Mouse (Mus musculus): Measurements from ENCODE around the gene Nt5c.
"Not testable (repeated sequence)": the region's sequence is repeated elsewhere in the genome, so short reads cannot be mapped to it uniquely, and the experiment has no call there.

Gene Nt5c

DNA sequence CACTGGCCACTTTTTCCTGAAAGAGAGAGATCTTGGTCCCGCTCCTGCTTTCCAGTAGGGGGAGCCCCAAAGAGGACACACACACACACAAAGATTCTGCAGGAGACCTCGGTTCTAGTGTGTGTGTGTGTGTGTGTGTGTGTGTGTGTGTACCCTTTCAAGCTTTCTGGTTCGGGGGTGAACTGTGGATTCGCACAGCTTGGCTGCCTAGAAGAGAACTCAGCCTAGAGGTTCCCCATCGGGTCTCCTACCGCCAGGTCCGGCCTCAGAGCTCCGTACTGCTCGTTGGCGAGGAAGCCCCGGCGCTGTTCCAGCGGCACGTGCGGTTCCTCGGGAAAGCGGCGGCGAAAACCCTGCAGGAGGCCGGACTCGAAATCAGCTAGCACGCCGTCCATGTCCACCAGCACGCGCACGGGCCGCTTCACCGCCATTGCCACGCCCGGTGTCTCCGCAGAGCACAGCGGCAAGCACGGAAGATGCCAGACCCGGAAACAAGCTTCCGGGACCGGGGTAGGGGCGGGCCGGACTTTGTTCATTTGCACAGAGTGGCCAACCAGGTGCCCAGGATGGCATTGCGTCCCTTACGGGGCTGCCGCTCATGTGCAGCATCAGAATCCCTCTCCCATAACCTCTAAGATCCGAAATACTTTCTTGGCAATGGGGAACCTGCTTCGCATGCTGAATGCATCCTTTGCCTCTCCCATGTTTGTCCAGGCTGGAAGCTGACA, at the start of gene Nt5c:
Gene Nt5c (minus strand): TSS at position 507 of the 728 bp plus-strand sequence.
- DNase-seq = peak; percentile 89

- DNase-seq = no peak
Observed at GRCm38 (mm10) chr11:115538045-115538444, 46.4 kb upstream of the Nt5c start.

- DNase-seq = peak; percentile 49
Observed at GRCm38 (mm10) chr11:115536856-115537568, 45.4 kb upstream of the Nt5c start.

GRCm38 (mm10) chr11:115536038-115536681, 44.5 kb upstream of the Nt5c start, which contains the start of gene Sumo2:
TSS of gene Sumo2 (minus strand) at chr11:115536276.
- DNase-seq = peak; percentile 98

DNA sequence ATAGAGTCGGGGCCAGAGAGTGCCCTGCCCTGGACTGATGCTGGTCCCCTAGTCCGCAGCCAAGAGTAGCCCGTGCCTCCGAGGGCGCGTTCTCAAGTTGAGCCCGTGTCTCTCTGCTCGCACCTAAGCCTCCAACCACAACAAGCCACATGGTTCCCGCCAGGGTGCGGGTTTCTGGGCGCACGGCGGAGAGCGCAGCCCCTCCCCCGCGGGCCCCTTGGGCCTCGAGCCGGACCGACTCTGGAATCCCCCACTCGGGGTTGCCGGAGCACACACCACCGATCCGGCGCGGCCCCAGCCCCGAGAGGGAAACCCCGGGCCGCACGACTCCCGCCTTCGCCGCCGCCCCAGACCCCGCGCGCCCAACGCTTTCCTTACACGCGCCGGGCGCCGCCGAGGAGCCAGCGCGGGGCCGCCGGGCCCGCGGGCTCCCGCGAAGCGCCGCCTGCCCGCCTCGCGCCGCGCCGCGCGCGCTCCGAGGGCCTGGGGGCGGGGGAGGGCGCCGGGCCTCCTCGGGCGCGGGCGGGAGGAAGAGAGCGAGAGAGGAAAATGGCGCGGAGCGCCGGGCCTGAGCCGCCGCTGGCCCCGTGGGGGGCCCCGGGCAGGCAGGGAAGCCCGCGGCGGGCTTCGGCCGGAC, 43.9 kb upstream of the Nt5c start:
- DNase-seq = peak; percentile 49

DNA sequence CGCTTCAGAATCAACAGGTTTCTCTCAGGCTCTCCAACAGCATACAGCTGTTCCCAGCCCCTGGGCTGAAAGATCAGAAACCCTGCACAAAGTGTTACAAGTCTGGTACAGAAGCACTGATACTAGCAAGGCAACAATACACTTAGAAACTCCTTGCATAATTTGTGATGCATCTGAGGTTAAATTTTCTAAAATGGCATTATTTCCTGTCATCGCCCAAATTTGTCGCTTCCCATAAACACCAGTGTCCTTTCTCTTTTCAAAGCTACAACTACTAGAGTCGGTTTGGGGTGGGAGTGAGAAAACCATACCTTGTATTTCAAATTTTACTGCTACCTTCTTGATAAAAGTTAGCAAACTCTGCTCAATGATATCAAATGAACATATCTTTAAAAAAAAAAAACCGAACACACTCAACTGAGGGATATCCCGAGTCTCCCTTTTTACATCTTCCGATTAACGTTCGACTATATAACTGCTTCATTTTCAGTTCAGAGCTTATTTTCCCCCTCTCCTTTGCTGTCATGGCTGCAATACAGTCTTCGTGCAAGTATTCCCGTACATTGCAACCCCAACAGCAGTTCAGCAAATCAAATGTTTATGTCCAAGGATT, 43.2 kb upstream of the Nt5c start:
- DNase-seq = no peak

GRCm38 (mm10) chr11:115526446-115526845, 34.8 kb upstream of the Nt5c start:
- DNase-seq = not testable (repeated sequence)

GRCm38 (mm10) chr11:115522703-115523102, 31.0 kb upstream of the Nt5c start:
- DNase-seq = no peak

DNA sequence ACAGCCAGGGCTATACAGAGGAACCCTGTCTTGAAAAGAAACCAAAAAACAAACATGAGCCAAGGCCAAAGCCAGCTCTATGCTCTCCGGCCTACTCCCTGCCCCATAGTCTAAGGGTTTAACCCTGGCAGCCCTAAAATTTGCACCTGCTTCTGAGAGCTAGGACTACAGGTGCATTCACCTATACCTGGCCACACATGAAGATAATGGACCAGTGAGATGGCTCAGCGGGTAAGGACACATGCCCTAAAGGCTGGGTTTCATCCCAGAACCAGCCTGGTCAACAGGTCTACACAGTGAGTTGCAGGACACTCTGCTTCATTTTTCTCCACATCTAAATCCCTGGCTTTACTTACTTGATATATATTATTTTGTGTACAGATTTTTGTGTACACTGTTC, 30.6 kb upstream of the Nt5c start:
- no peak for DNase-seq

DNA sequence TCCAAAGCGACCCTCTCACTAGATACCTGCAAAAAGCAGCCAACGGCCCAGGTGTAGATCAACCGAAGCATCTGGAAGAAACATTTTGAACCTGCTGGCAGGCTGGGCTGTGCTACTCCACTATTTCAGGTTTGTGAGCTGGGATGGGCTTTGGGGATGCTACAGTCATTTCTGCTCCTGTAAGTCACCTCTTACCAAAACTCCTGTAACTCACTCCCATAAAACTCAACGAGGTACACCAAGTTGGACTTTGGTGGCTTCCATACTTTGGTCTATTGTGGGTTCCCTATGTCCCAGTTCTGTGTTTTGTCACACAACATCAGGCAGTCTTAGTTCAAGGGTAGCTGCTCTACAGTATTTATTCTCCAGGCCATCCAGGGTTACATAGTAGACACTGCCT, 29.4 kb upstream of the Nt5c start:
- DNase-seq = no peak

GRCm38 (mm10) chr11:115520218-115520617, 28.6 kb upstream of the Nt5c start:
- DNase-seq = no peak

GRCm38 (mm10) chr11:115519581-115519980, 27.9 kb upstream of the Nt5c start:
- DNase-seq = no peak

GRCm38 (mm10) chr11:115518693-115519092, 27.0 kb upstream of the Nt5c start:
- no peak for DNase-seq

DNA sequence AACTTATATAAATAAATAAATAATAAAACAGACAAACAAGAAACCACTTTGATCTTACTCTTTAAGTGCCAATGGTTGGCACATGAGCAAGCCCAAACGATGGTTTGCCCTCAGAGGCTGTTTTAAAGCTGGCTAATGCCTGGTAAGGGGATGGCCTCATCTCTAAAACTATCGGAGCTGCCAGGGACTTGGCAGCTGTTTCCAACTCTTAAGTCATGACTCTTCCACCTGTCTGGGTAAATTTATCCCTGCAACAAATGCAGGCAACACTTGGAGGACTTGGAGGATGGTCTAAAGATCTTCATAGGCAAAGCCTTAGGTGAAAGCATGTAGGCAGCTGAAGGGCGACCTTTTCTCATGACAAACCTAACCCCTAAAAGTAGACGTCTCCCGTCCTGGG, 25.3 kb upstream of the Nt5c start:
- no peak for DNase-seq

DNA sequence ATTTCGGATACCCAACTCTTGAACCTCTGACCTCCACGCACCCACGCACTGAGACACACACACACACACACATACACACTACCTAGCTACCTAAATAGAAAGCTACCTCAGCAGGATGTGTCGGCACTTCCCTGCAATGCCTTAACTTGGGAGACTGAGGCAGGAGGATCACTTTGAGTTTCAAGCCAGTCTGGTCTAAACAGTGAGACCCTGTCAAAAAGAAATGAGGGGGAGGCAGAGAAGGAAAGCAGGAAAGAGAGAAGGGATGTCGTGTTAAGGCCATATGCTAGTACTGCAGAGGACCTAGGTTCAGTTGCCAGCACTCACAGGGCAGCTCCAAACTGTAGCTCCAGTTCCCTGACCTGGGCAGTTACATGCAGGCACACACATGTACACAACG, 23.4 kb upstream of the Nt5c start:
- DNase-seq = no peak

GRCm38 (mm10) chr11:115514238-115514663, 22.6 kb upstream of the Nt5c start, which contains the start of gene Jpt1:
TSS of gene Jpt1 (minus strand) at chr11:115514387.
- peak; percentile 97 for DNase-seq

- DNase-seq = peak; percentile 60
Observed at GRCm38 (mm10) chr11:115513271-115514237, 21.9 kb upstream of the Nt5c start.

- peak; percentile 24 for DNase-seq
Observed at GRCm38 (mm10) chr11:115512407-115513183, 20.9 kb upstream of the Nt5c start.

DNA sequence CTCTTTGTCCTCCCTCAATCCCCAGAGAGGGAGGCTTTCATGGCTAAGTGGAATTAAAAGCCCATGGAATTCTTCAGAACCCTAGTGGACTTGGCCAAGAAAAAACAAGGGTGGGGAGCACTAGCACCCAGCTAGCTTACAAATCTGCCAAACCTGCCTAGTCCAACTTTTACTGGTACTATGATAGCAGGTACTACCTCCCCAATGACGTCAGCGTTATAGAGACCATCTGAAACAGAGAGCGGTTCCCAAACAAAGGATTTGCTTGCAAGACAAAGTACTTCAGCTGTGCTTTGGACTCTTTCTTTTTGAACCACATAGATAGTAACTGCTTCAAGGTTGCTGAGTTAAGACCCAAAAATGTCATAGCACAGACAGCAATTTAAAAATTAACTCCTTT, 20.3 kb upstream of the Nt5c start:
- DNase-seq = no peak

GRCm38 (mm10) chr11:115511121-115511520, 19.5 kb upstream of the Nt5c start:
- DNase-seq = no peak

DNA sequence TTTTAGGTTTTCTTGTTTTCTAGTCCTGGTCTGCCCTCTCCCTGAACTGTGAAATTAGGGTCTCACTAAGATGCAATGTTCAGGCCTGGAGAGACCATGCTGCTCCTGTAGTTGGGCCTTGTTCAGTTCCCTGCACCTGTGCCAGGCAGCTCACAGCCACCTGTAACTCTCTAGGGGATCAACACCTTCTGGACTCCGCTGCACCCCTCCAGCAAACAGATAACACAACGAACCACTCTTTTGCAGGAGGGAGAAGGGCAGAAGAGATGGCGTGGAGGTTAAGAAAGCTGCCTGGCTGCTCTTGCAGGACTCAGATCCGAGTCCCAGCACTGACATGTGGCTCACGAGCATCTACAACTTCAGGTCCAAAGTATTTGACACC, 18.8 kb upstream of the Nt5c start:
- DNase-seq = no peak
